Mouse (Mus musculus): ENCODE results near the gene Obscn.

Obscn gene

DNA sequence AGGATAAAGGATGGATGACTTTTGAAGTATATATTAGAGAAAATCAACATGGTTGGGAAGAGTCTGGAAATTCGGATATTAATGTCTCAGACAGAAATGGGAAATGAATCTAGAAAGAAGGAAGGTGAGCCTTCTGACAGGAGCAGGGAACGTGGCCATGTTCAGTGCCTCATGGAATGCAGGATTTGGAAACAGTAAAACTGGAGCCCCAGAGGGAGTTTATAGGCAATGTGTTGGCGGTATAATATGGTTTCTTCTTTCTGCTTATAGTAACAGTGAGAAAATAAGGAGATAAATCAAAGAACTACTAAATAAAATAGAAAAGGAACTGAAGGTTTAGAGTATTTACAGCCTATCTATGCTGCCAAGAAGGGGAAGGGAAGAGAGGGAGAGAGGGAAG is 78.2 kb downstream of the Obscn start:
- DNase-seq (ENCODE audit: low spot score), result no peak

DNA sequence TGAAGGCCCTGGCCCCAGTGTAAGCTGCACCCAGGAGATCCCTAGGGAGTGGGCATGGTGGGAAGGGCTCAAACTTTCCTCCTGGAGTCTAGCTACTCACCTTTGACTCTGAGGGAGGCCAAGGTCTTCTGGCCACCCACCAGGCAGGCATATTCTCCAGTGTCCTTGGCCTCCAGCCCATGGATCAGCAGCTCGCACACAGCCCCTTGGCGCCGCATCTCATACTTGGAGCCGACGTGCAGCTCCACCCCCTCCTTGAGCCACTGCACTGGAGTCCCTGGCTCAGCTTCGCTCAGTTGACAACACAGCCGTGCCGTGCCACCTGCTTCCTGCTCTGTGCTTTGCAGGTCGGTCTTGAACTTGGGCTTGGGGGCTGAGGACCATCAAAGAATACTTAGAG is 85.2 kb downstream of the Obscn start:
- DNase-seq (ENCODE audit: low spot score), result no peak

DNA sequence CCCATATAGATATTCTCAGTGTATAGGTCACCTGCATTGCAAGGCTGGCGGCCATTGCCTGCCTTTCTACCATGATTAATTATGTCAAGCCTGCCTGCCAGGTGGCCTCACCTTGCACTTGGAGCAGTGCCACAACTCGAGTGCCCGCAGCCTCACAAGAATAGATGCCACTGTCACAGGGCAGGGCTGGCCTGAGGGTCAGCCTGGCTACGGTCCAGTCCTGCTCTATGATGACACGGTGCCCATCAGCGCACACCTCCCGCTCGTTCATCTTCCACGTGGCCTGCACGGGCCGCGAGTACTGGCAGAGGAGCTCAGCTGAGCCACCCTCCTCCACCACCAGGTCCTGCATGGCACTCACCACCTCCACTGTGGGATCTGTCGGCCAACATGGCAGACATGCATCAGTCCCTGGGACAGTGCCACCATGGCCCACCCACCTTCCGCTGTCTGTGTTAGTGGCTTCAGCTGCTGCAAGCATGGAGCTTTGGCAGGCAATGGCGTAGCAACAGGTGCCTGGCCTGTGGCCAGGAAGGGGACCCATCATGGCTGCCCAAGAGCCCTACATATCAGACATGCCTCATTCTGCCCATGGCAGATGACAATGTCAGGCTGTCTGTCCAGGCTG is 91.4 kb downstream of the Obscn start:
- no peak for DNase-seq (ENCODE audit: low spot score)

DNA sequence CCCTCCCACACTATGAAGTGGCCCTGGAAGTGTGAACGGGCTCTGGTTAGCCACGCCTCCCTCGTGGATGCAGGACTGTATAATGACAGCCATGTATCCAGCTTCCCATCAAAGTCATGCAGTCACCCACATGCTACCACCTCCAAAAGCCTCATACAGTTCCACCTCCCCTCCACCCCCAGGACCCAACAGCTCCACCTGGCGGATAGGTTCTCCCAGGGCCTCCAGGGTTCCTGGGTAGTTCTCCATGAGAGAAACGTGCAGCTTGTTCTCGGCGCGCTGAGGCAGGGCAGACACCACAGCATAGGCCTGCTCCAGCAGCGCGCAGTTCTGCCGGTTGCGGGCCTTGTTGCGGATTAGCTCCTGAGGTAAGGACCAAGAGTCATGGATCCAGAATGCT is 107.2 kb downstream of the Obscn start:
- DNase-seq (ENCODE audit: low spot score), result no peak

DNA sequence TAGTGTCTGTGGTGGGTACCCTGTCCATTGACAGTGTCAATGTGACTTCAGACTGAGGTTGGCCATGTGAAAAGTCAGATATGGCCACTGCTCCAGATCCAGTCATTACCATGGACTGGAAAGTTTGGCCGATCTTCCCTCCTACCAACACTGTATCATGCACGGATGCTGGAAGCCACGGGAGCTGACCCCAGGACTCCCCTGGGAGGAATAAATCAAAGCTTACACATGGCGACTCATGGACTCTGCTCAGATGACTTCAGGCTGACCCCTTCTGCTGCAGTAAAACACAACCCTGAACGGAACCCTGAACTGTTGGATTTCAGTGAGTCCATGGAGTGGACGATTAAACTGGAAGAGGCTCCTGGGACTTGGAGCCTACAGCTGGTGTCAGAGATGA is 109.8 kb downstream of the Obscn start:
- no peak for DNase-seq (ENCODE audit: low spot score)

DNA sequence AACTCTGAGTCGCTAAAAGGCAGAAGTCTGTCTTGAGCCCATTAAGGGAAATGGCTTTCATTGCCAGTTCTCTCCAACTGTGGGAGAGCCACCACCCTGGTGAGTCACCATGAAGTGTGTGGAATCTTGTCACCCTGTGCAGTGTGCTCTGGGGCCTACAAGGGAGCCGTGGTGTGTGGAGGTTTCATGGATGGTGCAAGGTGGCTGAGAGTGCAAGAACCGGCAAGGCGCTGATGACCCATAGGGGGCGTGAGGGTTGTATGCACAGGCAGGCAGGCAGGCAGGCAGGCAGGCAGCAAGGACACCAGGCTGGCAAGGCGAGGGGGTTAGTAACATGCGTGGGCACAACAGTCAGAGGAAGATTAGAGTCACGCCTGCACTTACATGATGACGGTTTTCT is 121.2 kb downstream of the Obscn start:
- DNase-seq (ENCODE audit: low spot score), result no peak

DNA sequence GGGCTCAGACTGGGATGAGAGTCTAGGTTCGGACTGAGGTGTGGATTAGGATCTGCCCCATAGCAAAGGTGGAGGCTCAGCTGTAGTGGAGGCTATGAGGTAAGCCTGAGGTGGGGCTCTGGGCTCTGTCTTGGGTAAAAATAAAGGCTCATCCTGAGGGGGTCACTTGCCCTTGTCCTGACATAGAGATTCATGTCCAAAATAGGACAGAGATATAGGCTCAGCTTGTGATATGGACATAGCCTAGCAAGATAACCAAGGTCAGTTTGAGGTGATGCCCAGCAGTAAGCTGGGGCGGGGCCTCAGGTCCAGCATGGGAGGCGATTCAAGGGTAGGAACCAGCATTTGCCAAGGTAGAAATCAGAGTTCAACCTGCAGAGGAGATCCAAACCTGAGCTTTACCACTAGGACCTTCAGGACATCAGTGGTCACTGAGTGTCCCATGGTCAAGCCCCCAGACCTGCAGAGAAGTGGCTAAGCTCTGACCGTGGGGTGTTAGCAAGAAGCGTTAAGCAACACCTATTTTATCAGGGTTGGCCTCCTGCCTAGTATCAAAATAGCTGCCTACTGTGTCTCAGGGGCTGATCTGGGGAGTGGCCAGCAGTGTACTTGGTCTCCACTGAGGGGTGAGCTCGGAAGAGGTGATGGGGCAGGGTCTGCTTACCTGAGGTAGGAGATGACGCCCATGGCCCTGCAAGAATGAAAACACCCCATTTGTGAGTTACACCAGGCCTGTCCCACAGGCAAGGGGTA is 133.7 kb downstream of the Obscn start:
- no peak for DNase-seq (ENCODE audit: low spot score)

DNA sequence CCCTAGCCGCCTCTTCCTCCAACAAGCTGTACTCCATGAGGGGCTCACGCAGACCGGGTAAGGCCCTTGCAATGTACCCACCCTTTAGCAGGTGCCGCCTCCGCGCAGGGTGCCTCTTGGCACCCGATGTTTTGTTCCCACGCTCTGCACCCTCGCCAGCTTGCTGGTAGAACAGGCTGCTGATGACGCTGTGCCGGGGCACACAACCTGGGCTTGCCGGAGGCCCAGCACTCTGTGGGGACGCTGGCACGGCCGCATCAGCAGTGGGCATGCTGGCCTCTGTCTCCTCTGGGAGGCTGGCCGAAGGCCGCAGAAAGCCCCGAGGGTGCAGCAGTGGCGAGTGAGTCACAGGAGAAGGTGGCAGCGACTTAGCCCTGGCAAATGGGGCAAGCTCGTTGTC is 135.6 kb downstream of the Obscn start:
- DNase-seq (ENCODE audit: low spot score), result no peak

DNA sequence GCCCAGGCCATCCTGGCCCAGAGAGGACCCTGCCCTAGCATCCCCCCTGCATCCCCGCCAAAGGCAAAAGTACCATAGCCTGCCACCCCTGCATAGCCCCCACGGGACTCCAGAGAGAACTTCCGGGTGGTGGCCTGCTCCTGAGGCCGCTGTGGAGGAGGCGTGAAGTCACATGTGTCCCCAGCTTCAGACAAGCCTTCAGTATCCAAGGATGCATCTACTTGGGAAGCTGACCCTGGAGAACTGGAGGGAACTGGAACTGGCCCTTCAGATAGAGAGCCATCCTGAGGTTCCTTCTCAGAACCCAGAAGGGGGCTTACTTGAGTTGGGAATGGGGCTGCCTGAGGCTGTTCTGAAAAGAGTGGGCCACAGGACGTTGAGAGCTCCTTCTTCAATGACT is 136.4 kb downstream of the Obscn start:
- DNase-seq (ENCODE audit: low spot score), result no peak

DNA sequence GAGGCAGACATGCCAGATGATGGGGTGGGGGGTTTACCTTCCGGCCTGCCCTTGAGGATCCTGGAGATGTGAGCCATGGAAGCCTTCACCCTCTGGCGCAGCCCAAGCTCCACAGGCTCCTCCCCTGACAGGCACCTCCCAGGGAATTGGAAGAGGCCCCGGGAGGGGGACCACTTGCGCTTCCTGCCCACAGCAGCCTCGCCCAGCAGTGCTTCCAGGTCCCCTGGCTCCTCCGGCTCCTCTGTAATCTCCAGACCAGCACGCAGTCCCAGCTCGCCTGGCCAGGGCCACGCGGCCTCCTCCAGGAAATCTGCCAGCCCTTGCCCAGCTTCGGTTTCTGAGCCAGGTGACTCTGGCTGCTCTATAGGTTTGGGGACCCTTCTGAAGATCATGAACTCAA is 137.0 kb downstream of the Obscn start:
- no peak for DNase-seq (ENCODE audit: low spot score)

DNA sequence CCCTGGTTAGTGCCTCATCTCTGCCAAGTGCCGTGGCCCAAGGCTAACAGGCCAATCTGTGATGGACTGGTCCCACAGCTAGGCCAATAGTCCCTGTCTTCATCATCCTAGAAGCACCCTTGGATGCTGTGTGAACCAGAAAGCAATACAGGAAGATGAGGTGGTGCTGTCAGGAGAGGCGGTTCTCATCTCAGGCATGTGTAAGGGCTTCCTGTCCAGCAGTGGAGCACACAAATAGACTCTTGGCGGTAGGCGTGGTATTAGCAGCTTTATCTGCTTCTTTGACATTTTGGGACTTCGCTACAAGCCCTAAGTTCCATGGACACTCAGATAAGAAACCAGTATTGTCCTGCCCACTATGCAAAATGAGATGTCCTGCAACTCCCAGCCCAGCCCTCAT is 138.7 kb downstream of the Obscn start:
- no peak for DNase-seq (ENCODE audit: low spot score)

DNA sequence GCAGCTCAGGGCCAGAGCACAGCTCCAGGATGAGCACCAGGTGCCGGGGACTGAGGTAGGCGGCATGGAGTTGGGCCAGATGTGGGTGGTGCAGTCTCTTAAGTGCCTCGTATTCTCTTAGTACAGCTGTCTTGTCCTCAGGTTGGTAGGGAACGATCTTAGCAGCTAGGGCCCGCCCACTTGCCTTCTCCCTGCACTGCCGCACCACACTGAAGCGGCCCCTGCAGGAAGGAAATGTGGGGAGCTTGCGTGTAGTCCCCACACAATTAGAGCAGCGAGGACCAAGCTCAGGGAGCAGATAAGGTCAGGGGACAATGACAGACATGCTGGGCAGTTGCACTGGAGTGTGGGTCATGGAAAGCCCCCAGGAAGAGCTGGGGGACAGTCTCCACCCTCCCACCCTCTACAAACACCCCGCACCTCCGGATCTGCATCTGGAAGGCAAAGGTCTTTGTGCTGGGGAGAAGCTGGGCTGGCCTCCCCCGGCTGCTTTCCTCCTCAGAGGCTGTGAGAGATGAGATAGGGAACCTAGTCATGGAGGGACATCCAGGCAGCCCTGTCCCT is 140.3 kb downstream of the Obscn start:
- DNase-seq (ENCODE audit: low spot score), result no peak

DNA sequence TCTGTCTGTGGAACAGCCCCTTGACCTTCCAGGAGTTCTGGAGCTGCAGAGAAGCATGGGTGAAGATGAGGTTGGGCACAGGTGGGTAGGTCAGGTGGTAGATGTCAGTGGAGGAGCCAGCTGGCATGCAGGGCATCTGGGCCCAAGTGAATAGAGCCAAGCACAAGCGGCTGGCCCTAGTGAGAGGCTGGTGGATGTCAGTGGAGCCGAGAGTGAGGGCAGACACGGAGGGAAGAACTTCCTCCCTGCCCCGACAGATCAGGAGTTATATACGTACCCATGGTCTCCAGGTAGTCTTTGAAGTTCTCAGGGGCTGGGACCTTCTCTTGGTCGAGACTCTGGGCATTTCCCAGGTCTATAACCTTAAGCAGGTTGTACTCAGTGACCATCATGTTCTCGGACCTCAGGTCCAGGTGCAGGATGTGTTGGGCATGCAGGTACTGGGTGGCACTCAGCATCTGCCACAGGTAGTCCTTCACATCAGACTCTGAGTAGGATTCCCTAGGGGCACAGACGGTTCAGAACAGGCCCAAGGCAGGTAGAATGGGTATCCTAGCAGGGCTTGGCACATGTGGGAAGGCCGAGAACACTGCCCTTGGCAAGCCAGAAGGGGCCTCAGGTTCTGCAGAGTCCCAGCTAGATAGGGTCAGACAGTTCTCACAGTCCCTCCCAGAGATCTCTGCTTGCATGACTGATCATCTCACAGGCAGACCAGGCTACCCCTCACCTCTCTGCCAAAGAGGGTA is 141.0 kb downstream of the Obscn start:
- DNase-seq (ENCODE audit: low spot score), result no peak

DNA sequence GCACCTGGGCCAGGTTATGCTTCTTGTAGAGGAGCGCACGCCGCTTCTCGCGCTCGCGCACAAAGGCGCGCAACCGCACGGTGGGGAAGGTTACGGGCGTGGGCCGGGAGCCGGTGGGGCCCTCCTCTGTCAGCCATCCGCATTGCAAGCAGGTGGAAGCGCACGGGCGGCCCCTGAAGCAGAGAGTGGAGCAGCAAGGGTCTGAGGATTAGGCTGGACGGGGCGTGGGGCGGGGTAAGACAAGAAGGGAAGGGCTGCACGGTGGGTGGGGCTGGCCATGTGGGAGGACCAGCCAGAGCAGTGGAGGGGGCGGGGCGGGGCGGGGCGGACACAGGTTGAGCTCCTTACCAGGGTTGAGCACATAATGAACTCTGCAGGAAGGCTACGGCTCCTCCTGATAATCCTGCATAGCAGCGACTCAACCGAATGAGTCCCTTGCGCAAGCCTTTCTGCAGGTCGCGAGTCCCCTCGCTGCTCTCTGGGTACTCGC is 141.8 kb downstream of the Obscn start:
- peak; percentile 83 for DNase-seq (ENCODE audit: low spot score)

DNA sequence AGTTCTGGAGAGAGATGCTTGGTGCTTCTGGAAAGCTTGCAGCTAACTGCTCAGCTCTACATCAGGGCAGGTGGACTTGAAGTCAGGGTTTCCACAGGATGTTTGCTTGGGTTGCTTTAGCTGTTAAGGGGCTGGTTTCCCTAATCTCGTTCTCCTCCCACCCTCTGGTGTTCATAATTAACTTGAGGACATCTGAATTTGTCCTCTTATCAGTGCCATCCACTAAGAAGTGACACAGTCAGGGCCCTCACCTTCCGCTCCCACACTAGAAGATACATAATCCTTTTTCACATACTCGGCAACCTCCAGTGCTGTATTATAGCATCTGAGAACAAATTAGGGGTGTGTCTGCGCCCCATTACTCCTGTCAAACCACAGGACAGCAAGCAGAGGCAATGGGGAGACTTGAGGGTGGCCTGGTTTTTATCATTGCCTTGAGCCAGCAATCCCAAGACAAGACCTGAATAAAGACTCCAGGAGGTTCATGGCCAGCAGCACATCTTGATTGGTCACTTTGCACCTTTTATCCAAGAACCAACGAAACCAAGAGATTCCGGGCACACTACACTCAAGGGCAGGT is 143.0 kb downstream of the Obscn start:
- DNase-seq (ENCODE audit: low spot score), result no peak

DNA sequence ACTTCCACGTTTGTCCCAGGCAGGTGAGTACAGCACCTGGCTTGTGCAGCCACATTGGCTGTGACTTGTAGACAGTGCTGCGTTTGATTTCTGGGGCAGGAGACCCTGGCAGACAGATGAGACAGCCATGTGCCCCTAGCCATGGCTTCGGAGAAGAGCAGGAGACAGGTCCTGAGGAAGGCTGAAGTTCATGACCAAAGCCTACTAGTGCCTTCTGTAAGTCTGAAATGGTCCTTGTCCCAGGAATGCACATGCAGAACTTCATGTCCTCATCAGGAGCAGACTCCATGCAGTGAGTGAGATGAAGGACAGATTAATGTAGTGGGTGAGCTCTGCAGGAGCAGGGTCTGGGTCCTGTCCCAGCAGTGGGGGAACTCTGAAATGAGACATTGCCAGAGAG is 144.3 kb downstream of the Obscn start:
- DNase-seq (ENCODE audit: low spot score), result no peak

DNA sequence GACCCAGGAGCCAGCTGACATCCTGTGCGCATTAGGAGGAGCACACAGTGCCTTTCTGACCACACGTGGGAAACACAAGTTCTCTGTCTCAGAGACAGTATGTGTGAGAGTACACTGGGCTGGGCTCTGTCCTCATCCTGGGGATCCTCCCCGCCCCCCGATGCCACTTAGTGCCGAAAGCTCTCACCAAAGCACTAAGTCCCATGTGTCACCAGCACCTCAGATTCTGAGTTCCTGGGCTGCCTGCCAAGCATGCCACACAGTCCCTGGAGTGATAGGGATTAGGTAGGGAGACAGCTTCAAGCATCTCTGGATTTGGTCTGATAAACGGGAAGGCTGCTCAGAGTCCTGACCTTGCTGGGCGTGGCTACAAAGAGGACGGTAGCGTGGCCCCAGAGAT is 145.4 kb downstream of the Obscn start:
- DNase-seq (ENCODE audit: low spot score), result no peak

DNA sequence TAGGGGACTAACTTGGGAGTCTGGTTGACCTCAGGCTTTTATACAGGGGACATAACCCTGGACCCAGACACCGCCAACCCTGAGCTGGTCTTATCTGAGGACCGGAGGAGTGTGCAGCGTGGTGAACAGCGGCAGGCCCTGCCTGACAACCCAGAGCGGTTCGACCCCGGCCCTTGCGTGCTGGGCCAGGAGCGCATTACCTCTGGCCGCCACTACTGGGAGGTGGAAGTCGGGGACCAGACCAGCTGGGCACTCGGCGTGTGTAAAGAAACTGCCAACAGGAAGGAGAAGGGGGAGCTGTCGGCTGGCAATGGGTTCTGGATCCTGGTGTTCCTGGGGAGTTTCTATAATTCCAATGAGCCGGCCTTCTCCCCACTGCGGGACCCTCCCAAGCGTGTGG is 146.1 kb downstream of the Obscn start:
- DNase-seq (ENCODE audit: low spot score), result no peak

DNA sequence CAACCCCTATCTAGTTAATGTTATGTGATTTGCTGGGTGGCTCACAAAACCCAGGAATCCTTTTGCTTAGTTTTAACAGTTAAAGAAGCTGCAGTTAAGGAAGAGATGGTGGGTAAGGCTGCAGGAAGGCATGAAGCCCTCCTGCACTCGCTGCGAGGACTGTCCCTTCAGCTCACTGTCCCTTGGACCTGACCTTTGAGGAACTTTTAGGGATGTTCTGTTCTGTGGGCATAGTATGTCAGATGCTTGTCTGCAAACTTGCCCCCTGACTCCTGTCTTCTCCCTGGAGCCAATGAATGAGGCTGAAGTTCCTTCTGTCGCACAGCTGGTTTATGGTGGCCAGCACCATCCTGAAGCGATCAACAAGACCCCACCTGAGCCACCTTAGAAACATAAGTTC is 147.0 kb downstream of the Obscn start:
- DNase-seq (ENCODE audit: low spot score), result no peak

DNA sequence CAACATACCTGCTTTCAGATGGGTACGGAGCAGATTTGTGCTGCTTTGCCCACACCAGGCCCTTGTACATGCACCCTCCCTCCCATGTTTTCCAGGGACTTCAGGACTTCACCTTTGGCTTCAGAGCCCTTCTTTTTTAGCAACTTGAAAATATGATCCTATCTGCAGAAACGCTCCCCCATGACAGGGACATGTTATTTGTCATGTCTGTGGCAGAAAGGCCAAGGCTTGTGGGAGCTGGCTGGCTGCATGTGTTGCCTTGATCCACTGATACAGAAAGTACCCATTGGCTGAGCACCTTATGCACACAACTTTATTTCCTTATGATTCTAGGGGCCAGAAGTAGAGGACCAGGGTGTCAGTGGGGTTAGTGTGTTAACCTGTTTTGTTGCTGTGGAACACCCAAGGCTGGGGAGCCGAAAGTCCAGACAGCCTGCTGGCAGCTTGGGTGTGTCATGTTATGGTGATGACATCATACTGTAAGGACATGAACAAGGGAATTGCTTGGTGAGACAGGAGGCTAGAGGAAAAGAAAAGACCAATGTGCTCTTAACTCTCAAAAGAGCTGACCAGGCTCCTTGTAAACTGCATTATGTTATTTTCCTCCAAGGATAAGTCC is 150.8 kb downstream of the Obscn start:
- DNase-seq (ENCODE audit: low spot score), result no peak

DNA sequence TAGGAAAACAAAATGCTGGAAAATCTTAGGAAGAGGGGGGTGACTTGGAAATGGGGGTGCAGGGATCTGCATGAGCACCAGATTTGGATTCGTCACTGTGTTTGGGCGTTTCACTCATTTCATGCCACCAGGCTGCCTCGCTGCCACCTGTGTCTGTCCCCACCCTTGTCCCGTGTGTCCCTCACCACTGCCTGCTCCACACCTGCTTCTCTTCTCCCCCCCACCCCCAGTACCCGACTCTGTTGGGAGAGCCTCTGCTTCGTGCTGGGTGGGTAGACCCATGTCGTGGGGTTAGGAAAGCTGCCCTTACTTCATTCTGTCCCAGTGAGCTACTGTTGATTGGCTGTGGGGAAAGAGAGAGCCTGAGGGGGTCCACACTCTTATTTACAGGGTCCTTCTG is 151.5 kb downstream of the Obscn start:
- no peak for DNase-seq (ENCODE audit: low spot score)

DNA sequence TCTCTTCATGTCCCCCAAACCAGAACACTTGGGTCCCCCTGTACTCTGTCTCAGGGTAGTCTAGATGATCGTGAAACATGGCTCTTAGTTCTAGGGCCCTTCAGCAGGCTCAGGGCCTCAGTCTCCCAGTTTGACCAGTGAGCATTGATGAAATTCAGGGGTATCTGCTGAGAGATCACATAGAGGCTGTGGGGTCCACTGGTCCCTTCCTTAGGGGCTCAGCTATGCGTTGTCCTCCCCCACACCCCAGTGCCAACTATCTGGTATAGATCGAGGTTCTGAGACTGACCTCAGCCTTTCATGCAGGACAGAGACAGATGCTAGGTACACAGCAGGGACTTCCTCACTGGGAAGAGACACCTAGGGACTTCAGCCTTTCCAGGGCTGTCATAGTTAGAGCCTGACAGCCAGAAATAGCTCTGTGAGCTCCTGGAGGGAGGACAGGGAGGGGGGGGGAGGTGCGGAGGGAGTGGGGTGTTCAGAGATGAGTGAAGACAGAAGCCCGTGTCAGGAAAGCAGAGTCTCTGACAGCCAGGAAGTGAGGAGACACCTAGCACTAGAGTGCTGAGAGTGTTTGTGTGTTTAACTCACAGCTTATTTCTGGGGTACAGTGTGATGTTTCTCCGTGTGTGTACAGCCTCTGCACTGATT is 152.4 kb downstream of the Obscn start:
- DNase-seq (ENCODE audit: low spot score), result no peak

Measured in yolk sac, embryonic 10.5 days (tissue).